Mouse (Mus musculus) myocyte (in vitro differentiated cells): Measurements from ENCODE around the gene Rasal1. TPM values are rescaled to one million over a fixed set of nuclear protein-coding genes. Genes with fewer than 3 reads are reported as not detected.

Experiments used
- H3K27me3 ChIP-seq: one replicate; pipeline ENCODE4 v1.6.1; 2011; ENCODE audit not compliant: control insufficient read depth, insufficient read depth, insufficient read length
- H3K36me3 ChIP-seq: one replicate; pipeline ENCODE4 v1.6.1; 2011; ENCODE audit not compliant: control insufficient read depth, insufficient read depth
- H3K4me2 ChIP-seq: one replicate; pipeline ENCODE4 v1.6.1; 2011; ENCODE audit warnings: low read depth, control low read depth
- H3K4me3 ChIP-seq: one replicate; pipeline ENCODE4 v1.5.1; 2011; ENCODE audit warnings: mild to moderate bottlenecking, control low read depth, moderate library complexity
- H3K79me2 ChIP-seq: one replicate; pipeline ENCODE4 v1.6.1; 2011; ENCODE audit not compliant: control insufficient read depth, insufficient read depth
- H3ac ChIP-seq: one replicate; pipeline ENCODE4 v1.6.1; 2011; ENCODE audit not compliant: control insufficient read depth, insufficient read length
- CEBPB ChIP-seq: IDR thresholded peaks from 2 replicates; pipeline ENCODE4 v1.6.1; 2011; ENCODE audit warnings: mild to moderate bottlenecking, moderate library complexity; ENCODE audit not compliant: poor library complexity, insufficient read depth, severe bottlenecking
- E2F4 ChIP-seq: IDR thresholded peaks from one replicate; pipeline ENCODE4 v1.6.1; 2011; ENCODE audit warnings: mild to moderate bottlenecking, control low read depth, moderate library complexity; ENCODE audit not compliant: insufficient read depth
- MAX ChIP-seq: IDR thresholded peaks from one replicate; pipeline ENCODE4 v1.6.1; 2011; ENCODE audit warnings: low read depth, mild to moderate bottlenecking, control low read depth
- MYOD1 ChIP-seq, 3 experiments: IDR thresholded peaks; one replicate each; pipeline ENCODE4 v1.6.1; 2011; ENCODE audit warnings: control low read depth in 2 of 3, low read depth in 2 of 3, mild to moderate bottlenecking in 2 of 3, moderate library complexity in 1 of 3; ENCODE audit not compliant: insufficient read length in 2 of 3, control insufficient read depth in 1 of 3
- MYOG ChIP-seq, 3 experiments: IDR thresholded peaks; one replicate each; pipeline ENCODE4 v1.6.1; 2011; ENCODE audit warnings: control low read depth in 2 of 3, low read depth in 2 of 3, mild to moderate bottlenecking in 2 of 3; ENCODE audit not compliant: insufficient read length in 2 of 3, control insufficient read depth in 1 of 3, insufficient read depth in 1 of 3
- POLR2A ChIP-seq: IDR thresholded peaks from one replicate; pipeline ENCODE4 v1.6.1; 2011; ENCODE audit warnings: low read depth, mild to moderate bottlenecking, control low read depth, moderate library complexity; ENCODE audit not compliant: insufficient read length
- POLR2AphosphoS2 ChIP-seq: IDR thresholded peaks from one replicate; pipeline ENCODE4 v1.6.1; 2011; ENCODE audit warnings: low read depth, control low read depth; ENCODE audit not compliant: insufficient read length
- REST ChIP-seq: IDR thresholded peaks from one replicate; pipeline ENCODE4 v1.6.1; 2011; ENCODE audit warnings: mild to moderate bottlenecking, control low read depth, moderate library complexity; ENCODE audit not compliant: insufficient read depth, insufficient read length
- SRF ChIP-seq: IDR thresholded peaks from one replicate; pipeline ENCODE4 v1.6.1; 2011; ENCODE audit warnings: low read depth; ENCODE audit not compliant: control insufficient read depth, insufficient read length
- TCF12 ChIP-seq: IDR thresholded peaks from one replicate; pipeline ENCODE4 v1.6.1; 2011; ENCODE audit warnings: mild to moderate bottlenecking, control low read depth; ENCODE audit not compliant: poor library complexity, insufficient read depth, severe bottlenecking
- TCF3 ChIP-seq: IDR thresholded peaks from one replicate; pipeline ENCODE4 v1.6.1; 2011; ENCODE audit warnings: low read depth, control low read depth; ENCODE audit not compliant: insufficient read length
- USF1 ChIP-seq: IDR thresholded peaks from one replicate; pipeline ENCODE4 v1.6.1; 2011; ENCODE audit warnings: low read depth, mild to moderate bottlenecking, control low read depth, moderate library complexity
- polyA plus RNA-seq: library from polyadenylated mRNA; unstranded; fragments of >200 nt; fragmentation: generic; extraction: Trizol; gene quantifications from one replicate; pipeline ENCODE4 v1.2.1, GENCODE M21; 2012; ENCODE audit warnings: missing spikeins

Gene Rasal1
- polyA plus RNA-seq, 1 experiment = 0.01 TPM

DNA sequence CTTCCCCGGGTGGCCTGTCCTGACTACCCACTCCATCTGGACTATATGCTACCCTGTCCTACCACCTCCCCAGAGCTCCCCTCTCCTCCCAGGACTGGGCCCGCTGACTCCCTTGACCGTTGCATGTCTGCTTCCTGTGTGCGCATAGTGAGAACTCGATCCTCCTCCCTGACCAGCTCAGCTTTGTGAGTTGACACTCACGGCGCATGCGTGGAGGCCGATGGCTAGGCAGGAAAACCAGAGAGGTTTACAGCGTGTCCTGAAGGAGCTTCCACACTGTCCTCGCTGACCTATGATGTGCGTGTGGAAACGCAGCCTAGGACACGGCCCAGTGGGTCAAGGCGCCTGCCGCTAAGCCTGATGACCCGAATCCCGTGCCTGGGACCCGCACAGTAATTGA lies 43.4 kb downstream of the Rasal1 start:
- H3ac ChIP-seq = no peak overlapping the region
- H3K4me2 ChIP-seq = no peak overlapping the region
- H3K27me3 ChIP-seq = peaks cover 69% of the 10 kb centered on the region
- no peaks in the 10 kb centered on the region for H3K36me3 ChIP-seq
- no peaks in the 10 kb centered on the region for H3K79me2 ChIP-seq
- no peak overlapping the region for H3K4me3 ChIP-seq
- TF ChIP-seq MYOD1 (IDR thresholded peaks at IDR 0.05; ENCODE audit: control insufficient read depth in 1 of 3, insufficient read length in 2 of 3, low read depth in 2 of 3) (no peak), TCF12 (no peak), MAX (no peak), REST (no peak), USF1 (no peak), TCF3 (no peak), E2F4 (no peak), POLR2AphosphoS2 (no peak)

DNA sequence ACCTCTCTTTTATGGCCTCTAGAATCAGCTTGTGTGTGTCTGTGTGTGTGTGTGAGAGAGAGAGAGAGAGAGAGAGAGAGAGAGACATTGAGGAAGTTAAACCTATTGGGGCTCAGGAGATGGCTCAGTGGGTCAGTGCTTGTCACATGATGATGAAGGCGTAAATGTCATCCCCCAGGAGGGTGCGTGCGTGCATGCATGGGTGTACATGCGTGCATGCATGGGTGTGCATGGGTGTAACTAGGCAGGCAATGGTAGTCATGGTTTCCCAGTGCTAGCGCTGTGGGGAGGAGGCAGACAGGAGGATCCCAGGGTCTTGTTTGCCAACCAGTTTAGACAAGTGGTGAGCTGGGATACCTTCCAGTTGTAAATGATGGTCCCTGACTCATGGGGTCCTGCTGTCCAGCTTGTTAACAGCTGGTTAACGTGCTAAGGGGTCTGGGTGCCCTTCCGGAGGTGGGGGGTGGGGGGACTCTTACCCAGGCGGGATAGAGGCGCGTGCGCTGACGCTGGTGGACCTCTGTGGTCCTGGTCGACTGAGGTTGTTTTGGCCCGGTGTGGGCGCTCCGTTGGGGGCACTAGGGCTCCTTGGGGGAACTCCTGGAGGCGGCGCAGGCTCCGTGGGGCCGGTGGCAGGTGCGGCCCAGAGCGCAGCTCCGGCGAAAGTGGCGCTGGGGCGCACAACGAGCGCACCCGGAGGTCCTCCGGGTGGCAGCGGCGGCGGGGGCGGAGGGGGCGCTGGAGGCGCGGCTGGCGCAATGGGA lies 45.5 kb downstream of the Rasal1 start:
- TF ChIP-seq SRF (no peak), CEBPB (no peak)
- no peak overlapping the region for H3ac ChIP-seq
- no peaks in the 10 kb centered on the region for H3K36me3 ChIP-seq
- peaks cover 72% of the 10 kb centered on the region for H3K27me3 ChIP-seq
- H3K4me3 ChIP-seq = no peak overlapping the region
- no peak overlapping the region for H3K4me2 ChIP-seq
- H3K79me2 ChIP-seq = no peaks in the 10 kb centered on the region

DNA sequence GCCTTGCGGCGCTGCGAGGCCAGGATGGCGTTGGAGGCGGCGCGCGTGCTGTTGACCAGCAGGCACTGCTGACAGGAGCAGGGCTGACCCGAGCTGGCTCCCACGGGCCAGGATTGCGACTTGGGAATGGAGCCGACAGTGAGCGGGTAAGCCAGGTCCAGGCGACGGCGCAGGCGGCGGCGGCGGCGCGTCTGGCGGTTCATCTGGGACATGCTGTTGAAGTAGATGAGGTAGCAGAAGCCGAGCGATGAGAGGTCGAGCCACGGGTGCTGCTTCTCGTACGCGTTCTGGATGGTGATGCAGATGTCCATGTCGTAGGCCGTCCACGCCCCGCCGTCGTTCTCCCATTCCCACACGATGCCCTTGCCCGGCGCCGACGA lies 46.1 kb downstream of the Rasal1 start:
- no peak overlapping the region for H3ac ChIP-seq
- no peaks in the 10 kb centered on the region for H3K36me3 ChIP-seq
- H3K4me3 ChIP-seq = no peak overlapping the region
- H3K79me2 ChIP-seq = no peaks in the 10 kb centered on the region
- TF ChIP-seq CEBPB (no peak), SRF (no peak), E2F4 (no peak), MYOD1 (IDR thresholded peaks at IDR 0.05; ENCODE audit: control insufficient read depth in 1 of 3, insufficient read length in 2 of 3, low read depth in 2 of 3) (no peak), TCF3 (no peak), REST (no peak)
- H3K27me3 ChIP-seq = peaks cover 74% of the 10 kb centered on the region
- H3K4me2 ChIP-seq = no peak overlapping the region

DNA sequence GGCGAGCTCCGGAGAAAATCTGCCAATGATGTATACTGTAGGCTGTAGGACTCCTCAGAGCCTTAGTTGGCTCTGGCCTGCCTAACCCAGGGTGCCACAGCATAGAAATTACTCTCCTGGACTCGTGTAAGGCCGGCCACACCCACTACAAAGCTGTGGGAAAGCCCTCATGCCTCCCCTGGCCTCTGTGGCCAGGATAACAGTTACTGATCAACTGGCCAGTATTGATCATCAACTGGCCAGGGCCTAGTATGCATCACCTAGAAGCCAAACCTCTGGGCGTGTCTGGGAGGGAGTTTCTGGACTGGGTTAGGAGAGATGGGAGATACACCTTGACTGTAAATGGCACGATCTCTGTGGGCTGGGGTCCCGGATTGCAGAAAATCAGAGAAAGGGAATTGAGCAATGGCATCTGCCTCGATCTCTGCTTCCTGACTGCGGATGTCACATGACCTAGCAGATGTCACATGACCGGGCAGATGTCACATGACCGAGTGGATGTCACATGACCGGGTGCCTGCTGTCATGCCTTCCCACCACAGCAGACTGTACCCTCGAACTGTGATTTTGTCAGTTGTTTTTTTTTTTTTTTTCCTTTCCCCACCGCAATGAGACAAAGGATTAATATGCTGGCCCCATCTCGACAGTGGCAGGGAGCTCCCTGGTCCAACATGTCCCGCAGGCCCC lies 47.6 kb downstream of the Rasal1 start:
- Histone ChIP-seq H3K27me3 (peaks cover 74% of the 10 kb centered on the region), H3K4me3 (no peak overlapping the region), H3K36me3 (no peaks in the 10 kb centered on the region), H3ac (no peak overlapping the region), H3K79me2 (no peaks in the 10 kb centered on the region), H3K4me2 (no peak overlapping the region)
- TF ChIP-seq MYOG (IDR thresholded peaks at IDR 0.05; ENCODE audit: control insufficient read depth in 1 of 3, insufficient read depth in 1 of 3, insufficient read length in 2 of 3, low read depth in 2 of 3) = no peak
- no peak for TF ChIP-seq E2F4
- TF ChIP-seq USF1 = peak; percentile 73
- no peak for TF ChIP-seq SRF
- no peak for TF ChIP-seq MYOD1 (IDR thresholded peaks at IDR 0.05; ENCODE audit: control insufficient read depth in 1 of 3, insufficient read length in 2 of 3, low read depth in 2 of 3)
- no peak for TF ChIP-seq REST
- no peak for TF ChIP-seq POLR2AphosphoS2
- no peak for TF ChIP-seq POLR2A

DNA sequence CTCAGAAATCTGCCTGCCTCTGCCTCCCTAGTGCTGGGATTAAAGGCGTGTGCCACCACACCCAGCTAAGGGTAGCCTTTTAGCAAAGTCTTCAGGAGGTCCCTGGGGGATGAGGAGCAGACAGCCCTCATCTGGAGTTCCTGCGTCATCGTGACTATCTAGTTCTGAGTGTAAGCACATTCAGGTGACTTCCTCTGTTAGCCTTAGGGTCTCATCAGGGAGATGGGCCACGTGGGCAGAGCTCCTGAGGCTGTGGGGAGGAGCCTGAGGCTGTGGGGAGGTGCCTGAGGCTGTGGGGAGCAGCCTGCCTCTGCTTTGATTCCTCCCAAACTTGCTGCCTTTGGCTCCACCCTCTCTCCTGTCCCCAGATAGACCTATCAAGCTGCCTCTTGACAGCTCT lies 48.3 kb downstream of the Rasal1 start:
- TF ChIP-seq REST (no peak), POLR2A (no peak), MAX (no peak), TCF3 (no peak), SRF (no peak), USF1 (no peak)
- Histone ChIP-seq H3ac (no peak overlapping the region), H3K4me2 (no peak overlapping the region), H3K36me3 (no peaks in the 10 kb centered on the region), H3K4me3 (no peak overlapping the region), H3K79me2 (no peaks in the 10 kb centered on the region), H3K27me3 (peaks cover 67% of the 10 kb centered on the region)
